Mouse (Mus musculus): ENCODE results near the gene Dusp23. TPM values are rescaled to one million over a fixed set of nuclear protein-coding genes. Genes with fewer than 3 reads are reported as not detected.

Gene Dusp23
- polyA plus RNA-seq (2014; fragmentation: Nextera tagmentation; extraction: Ambion mirVana), result 20.4 and 20.6 TPM in 2 replicates

GRCm38 (mm10) chr1:172632451-172633326 is at the start of gene Dusp23:
Dusp23 (minus strand) TSS chr1:172632962.
- DNase-seq (ENCODE audit: low spot score), result peak; percentile 96
- no peaks in the 10 kb centered on the region for H3K9me3 ChIP-seq (ENCODE audit: control insufficient read depth, low read length)
- peaks cover 3% of the 10 kb centered on the region; the same call in 1 of the 2 replicates for H3K4me1 ChIP-seq (ENCODE audit: control insufficient read depth, insufficient read depth, low read length)
- peak within 1 kb of the TSS; percentile 62 for H3K4me2 ChIP-seq (ENCODE audit: low read depth)
- peak within 1 kb of the TSS; percentile 61 for H3K9ac ChIP-seq (ENCODE audit: low read length)
- H3K27me3 ChIP-seq (ENCODE audit: control insufficient read depth, insufficient read depth, low read length), result no peaks in the 10 kb centered on the region
- peak within 1 kb of the TSS; percentile 61; the same call in 1 of the 2 replicates for H3K27ac ChIP-seq (ENCODE audit: low read depth, low read length)
- peak; percentile 98 for ATAC-seq (ENCODE audit: insufficient read depth, low FRiP score, low TSS enrichment)
- no peaks in the 10 kb centered on the region for H3K36me3 ChIP-seq (ENCODE audit: control insufficient read depth, insufficient read depth, low read length)
- peak within 1 kb of the TSS; percentile 69 for H3K4me3 ChIP-seq (ENCODE audit: low read depth, low read length)
- WGBS, result under 1% methylated on average over 52 of the region's 53 CpGs

- Histone ChIP-seq H3K4me3 (ENCODE audit: low read depth, low read length) (no peak overlapping the region), H3K9me3 (ENCODE audit: control insufficient read depth, low read length) (no peaks in the 10 kb centered on the region), H3K4me1 (ENCODE audit: control insufficient read depth, insufficient read depth, low read length) (no peaks in the 10 kb centered on the region), H3K9ac (ENCODE audit: low read length) (no peak overlapping the region), H3K27ac (ENCODE audit: low read depth, low read length) (no peak overlapping the region), H3K4me2 (ENCODE audit: low read depth) (no peak overlapping the region), H3K36me3 (ENCODE audit: control insufficient read depth, insufficient read depth, low read length) (no peaks in the 10 kb centered on the region), H3K27me3 (ENCODE audit: control insufficient read depth, insufficient read depth, low read length) (no peaks in the 10 kb centered on the region)
- DNase-seq (ENCODE audit: low spot score) (no peak), ATAC-seq (ENCODE audit: insufficient read depth, low FRiP score, low TSS enrichment) (no peak)
- WGBS, result 90% methylated on average over 4 of the region's 4 CpGs
Measured at GRCm38 (mm10) chr1:172680742-172681141, 48.0 kb upstream of the Dusp23 start.

- no peak overlapping the region for H3K4me3 ChIP-seq (ENCODE audit: low read depth, low read length)
- WGBS, result 98% methylated on average over 1 of the region's 1 CpGs
- H3K9ac ChIP-seq (ENCODE audit: low read length), result no peak overlapping the region
- ATAC-seq (ENCODE audit: insufficient read depth, low FRiP score, low TSS enrichment), result no peak
- no peaks in the 10 kb centered on the region for H3K36me3 ChIP-seq (ENCODE audit: control insufficient read depth, insufficient read depth, low read length)
- DNase-seq (ENCODE audit: low spot score), result no peak
- no peaks in the 10 kb centered on the region for H3K9me3 ChIP-seq (ENCODE audit: control insufficient read depth, low read length)
- no peaks in the 10 kb centered on the region for H3K4me1 ChIP-seq (ENCODE audit: control insufficient read depth, insufficient read depth, low read length)
- no peak overlapping the region for H3K4me2 ChIP-seq (ENCODE audit: low read depth)
- H3K27ac ChIP-seq (ENCODE audit: low read depth, low read length), result no peak overlapping the region
- H3K27me3 ChIP-seq (ENCODE audit: control insufficient read depth, insufficient read depth, low read length), result no peaks in the 10 kb centered on the region
Measured at GRCm38 (mm10) chr1:172670716-172671115, 38.0 kb upstream of the Dusp23 start.

- 82% methylated on average over 6 of the region's 6 CpGs for WGBS
- Histone ChIP-seq H3K4me2 (ENCODE audit: low read depth) (no peak overlapping the region), H3K27me3 (ENCODE audit: control insufficient read depth, insufficient read depth, low read length) (no peaks in the 10 kb centered on the region), H3K9me3 (ENCODE audit: control insufficient read depth, low read length) (no peaks in the 10 kb centered on the region), H3K27ac (ENCODE audit: low read depth, low read length) (no peak overlapping the region), H3K4me3 (ENCODE audit: low read depth, low read length) (no peak overlapping the region), H3K36me3 (ENCODE audit: control insufficient read depth, insufficient read depth, low read length) (no peaks in the 10 kb centered on the region), H3K4me1 (ENCODE audit: control insufficient read depth, insufficient read depth, low read length) (no peaks in the 10 kb centered on the region), H3K9ac (ENCODE audit: low read length) (no peak overlapping the region)
- ATAC-seq (ENCODE audit: insufficient read depth, low FRiP score, low TSS enrichment) (no peak; the same call in 1 of the 2 replicates), DNase-seq (ENCODE audit: low spot score) (no peak)
Measured at GRCm38 (mm10) chr1:172667597-172667996, 34.8 kb upstream of the Dusp23 start.

- Histone ChIP-seq H3K4me3 (ENCODE audit: low read depth, low read length) (no peak overlapping the region), H3K9me3 (ENCODE audit: control insufficient read depth, low read length) (no peaks in the 10 kb centered on the region), H3K27me3 (ENCODE audit: control insufficient read depth, insufficient read depth, low read length) (no peaks in the 10 kb centered on the region), H3K4me1 (ENCODE audit: control insufficient read depth, insufficient read depth, low read length) (no peaks in the 10 kb centered on the region), H3K27ac (ENCODE audit: low read depth, low read length) (no peak overlapping the region), H3K9ac (ENCODE audit: low read length) (no peak overlapping the region), H3K36me3 (ENCODE audit: control insufficient read depth, insufficient read depth, low read length) (no peaks in the 10 kb centered on the region), H3K4me2 (ENCODE audit: low read depth) (no peak overlapping the region)
- 62% methylated on average over 2 of the region's 2 CpGs for WGBS
- ATAC-seq (ENCODE audit: insufficient read depth, low FRiP score, low TSS enrichment) (no peak), DNase-seq (ENCODE audit: low spot score) (no peak)
Measured at GRCm38 (mm10) chr1:172665457-172665856, 32.7 kb upstream of the Dusp23 start.

- Histone ChIP-seq H3K4me3 (ENCODE audit: low read depth, low read length) (no peak overlapping the region), H3K9me3 (ENCODE audit: control insufficient read depth, low read length) (no peaks in the 10 kb centered on the region), H3K4me2 (ENCODE audit: low read depth) (no peak overlapping the region), H3K27me3 (ENCODE audit: control insufficient read depth, insufficient read depth, low read length) (no peaks in the 10 kb centered on the region), H3K9ac (ENCODE audit: low read length) (no peak overlapping the region), H3K4me1 (ENCODE audit: control insufficient read depth, insufficient read depth, low read length) (no peaks in the 10 kb centered on the region), H3K27ac (ENCODE audit: low read depth, low read length) (no peak overlapping the region), H3K36me3 (ENCODE audit: control insufficient read depth, insufficient read depth, low read length) (no peaks in the 10 kb centered on the region)
- WGBS, result 87% methylated on average over 8 of the region's 8 CpGs
- ATAC-seq (ENCODE audit: insufficient read depth, low FRiP score, low TSS enrichment) (no peak), DNase-seq (ENCODE audit: low spot score) (no peak)
Measured at GRCm38 (mm10) chr1:172659688-172660087, 26.9 kb upstream of the Dusp23 start.

GRCm38 (mm10) chr1:172657266-172657665 is 24.5 kb upstream of the Dusp23 start:
- DNase-seq (ENCODE audit: low spot score), result no peak
- 58% methylated on average over 3 of the region's 3 CpGs for WGBS
- Histone ChIP-seq H3K36me3 (ENCODE audit: control insufficient read depth, insufficient read depth, low read length) (no peaks in the 10 kb centered on the region), H3K4me3 (ENCODE audit: low read depth, low read length) (no peak overlapping the region), H3K27me3 (ENCODE audit: control insufficient read depth, insufficient read depth, low read length) (no peaks in the 10 kb centered on the region), H3K4me1 (ENCODE audit: control insufficient read depth, insufficient read depth, low read length) (no peaks in the 10 kb centered on the region), H3K4me2 (ENCODE audit: low read depth) (no peak overlapping the region), H3K9me3 (ENCODE audit: control insufficient read depth, low read length) (no peaks in the 10 kb centered on the region), H3K27ac (ENCODE audit: low read depth, low read length) (no peak overlapping the region), H3K9ac (ENCODE audit: low read length) (no peak overlapping the region)
- ATAC-seq (ENCODE audit: insufficient read depth, low FRiP score, low TSS enrichment), result no peak

GRCm38 (mm10) chr1:172653900-172654299 is 21.1 kb upstream of the Dusp23 start:
- no peaks in the 10 kb centered on the region for H3K27me3 ChIP-seq (ENCODE audit: control insufficient read depth, insufficient read depth, low read length)
- ATAC-seq (ENCODE audit: insufficient read depth, low FRiP score, low TSS enrichment), result no peak
- H3K9ac ChIP-seq (ENCODE audit: low read length), result no peak overlapping the region
- no peaks in the 10 kb centered on the region for H3K4me1 ChIP-seq (ENCODE audit: control insufficient read depth, insufficient read depth, low read length)
- 81% methylated on average over 6 of the region's 6 CpGs for WGBS
- H3K4me3 ChIP-seq (ENCODE audit: low read depth, low read length), result no peak overlapping the region
- no peak for DNase-seq (ENCODE audit: low spot score)
- H3K36me3 ChIP-seq (ENCODE audit: control insufficient read depth, insufficient read depth, low read length), result no peaks in the 10 kb centered on the region
- no peak overlapping the region for H3K4me2 ChIP-seq (ENCODE audit: low read depth)
- no peak overlapping the region for H3K27ac ChIP-seq (ENCODE audit: low read depth, low read length)
- no peaks in the 10 kb centered on the region for H3K9me3 ChIP-seq (ENCODE audit: control insufficient read depth, low read length)

All from neural tube, embryonic 11.5 days (tissue).